Mouse (Mus musculus) heart, postnatal 0 days (tissue): ENCODE data around the gene Tmem30a. TPM values are rescaled to one million over a fixed set of nuclear protein-coding genes. Genes with fewer than 3 reads are reported as not detected.

Source experiments
- ATAC-seq: fragments of 200-750 bp; cut with Nextera tagmentation; 2 replicates; pipeline ENCODE4 v1.8.0; 2017; ENCODE audit warnings: low read depth, moderate number of reproducible peaks, moderate library complexity; ENCODE audit not compliant: insufficient read depth
- DNase-seq: peaks from one replicate; pipeline ENCODE4 v3.0.0-alpha.2; 2016; ENCODE audit warnings: low spot score
- H3K27ac ChIP-seq: fragments of 300-500 bp; sonication (generic); 2 replicates; pipeline ENCODE4 v1.5.1; 2014; ENCODE audit warnings: low read depth, mild to moderate bottlenecking
- H3K27me3 ChIP-seq: fragments of 300-500 bp; sonication (generic); 2 replicates; pipeline ENCODE4 v1.6.1; 2014; ENCODE audit warnings: low read length, mixed read lengths; ENCODE audit not compliant: control insufficient read depth, insufficient read depth
- H3K36me3 ChIP-seq: fragments of 300-500 bp; sonication (generic); replicated peaks from 2 replicates; pipeline ENCODE4 v1.6.1; 2014; ENCODE audit warnings: low read length, mixed read lengths; ENCODE audit not compliant: control insufficient read depth, insufficient read depth
- H3K4me1 ChIP-seq: fragments of 300-500 bp; sonication (generic); 2 replicates; pipeline ENCODE4 v1.6.1; 2014; ENCODE audit warnings: antibody characterized with exemption; ENCODE audit not compliant: control insufficient read depth, insufficient read depth
- H3K4me2 ChIP-seq: fragments of 300-500 bp; sonication (generic); 2 replicates; pipeline ENCODE4 v1.6.1; 2014; ENCODE audit warnings: low read depth, mild to moderate bottlenecking, low read length, moderate library complexity
- H3K4me3 ChIP-seq: fragments of 300-500 bp; sonication (generic); 2 replicates; pipeline ENCODE4 v1.5.1; 2014; ENCODE audit warnings: low read depth, low read length
- H3K9ac ChIP-seq: fragments of 300-500 bp; sonication (generic); replicated peaks from 2 replicates; pipeline ENCODE4 v1.6.1; 2014; ENCODE audit warnings: low read depth, low read length, mixed read lengths
- H3K9me3 ChIP-seq: fragments of 300-500 bp; sonication (generic); replicated peaks from 2 replicates; pipeline ENCODE4 v1.6.1; 2016; ENCODE audit warnings: low read length; ENCODE audit not compliant: control insufficient read depth
- CTCF ChIP-seq: IDR thresholded peaks from 2 replicates; pipeline ENCODE4 v1.5.1; 2016; ENCODE audit warnings: antibody characterized with exemption, control low read depth, low read depth
- EP300 ChIP-seq: IDR thresholded peaks from 2 replicates; pipeline ENCODE4 v1.6.1; 2016; ENCODE audit warnings: antibody characterized with exemption, low read depth
- WGBS: fragments of 180-500 bp; shearing (Covaris S2); extraction: QIAGEN DNeasy Blood & Tissue Kit; methylation state at CpG from one replicate; pipeline ENCODE4 v1.1.7; 2014; 5-methylcytosine and 5-hydroxymethylcytosine counted together
- polyA plus RNA-seq: library from polyadenylated mRNA; unstranded; fragments of >200 nt; fragmentation: Nextera tagmentation; extraction: Ambion mirVana; gene quantifications from 2 replicates; pipeline ENCODE4 v1.2.1, GENCODE M21; 2015
- total RNA-seq: library from RNA; depleted of rRNA; stranded (reverse); fragments of >200 nt; gene quantifications from 2 replicates; pipeline ENCODE4 v1.2.3, GENCODE M21; 2014; ENCODE audit warnings: low replicate concordance; rRNA removed

Tmem30a gene
- total and polyA plus RNA-seq, 2 experiments from 2014 or later = 61.7 to 71.5 TPM

DNA sequence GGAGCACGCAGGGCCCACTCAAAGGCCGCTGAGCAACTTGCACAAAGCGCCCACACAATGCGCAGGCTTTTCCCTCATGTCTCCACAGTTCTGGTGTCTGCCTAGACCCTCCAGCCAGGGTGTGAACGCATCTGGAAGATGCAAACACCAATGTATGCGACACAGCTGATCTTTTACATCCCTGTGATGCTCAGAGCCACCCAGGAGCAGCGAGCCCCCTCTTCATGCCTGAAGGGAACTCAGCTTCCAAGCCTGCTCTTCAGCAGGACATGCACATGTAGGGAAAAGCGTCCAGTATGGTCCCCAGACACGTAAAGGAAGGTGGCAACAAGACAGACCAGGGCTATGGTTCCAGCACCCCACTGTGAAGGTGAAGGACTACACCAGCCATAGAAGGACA, 73.2 kb downstream of the Tmem30a start:
- peaks cover 19% of the 10 kb centered on the region for H3K27me3 ChIP-seq
- 65% methylated on average over 9 of the region's 9 CpGs for WGBS
- H3K4me3 ChIP-seq = no peak overlapping the region
- ATAC-seq (no peak), DNase-seq (no peak)
- no peak for TF ChIP-seq CTCF
- TF ChIP-seq EP300 = no peak
- H3K9me3 ChIP-seq = no peaks in the 10 kb centered on the region
- peaks cover 10% of the 10 kb centered on the region for H3K4me1 ChIP-seq
- no peaks in the 10 kb centered on the region for H3K36me3 ChIP-seq
- H3K4me2 ChIP-seq = no peak overlapping the region
- H3K9ac ChIP-seq = no peak overlapping the region
- H3K27ac ChIP-seq = no peak overlapping the region

DNA sequence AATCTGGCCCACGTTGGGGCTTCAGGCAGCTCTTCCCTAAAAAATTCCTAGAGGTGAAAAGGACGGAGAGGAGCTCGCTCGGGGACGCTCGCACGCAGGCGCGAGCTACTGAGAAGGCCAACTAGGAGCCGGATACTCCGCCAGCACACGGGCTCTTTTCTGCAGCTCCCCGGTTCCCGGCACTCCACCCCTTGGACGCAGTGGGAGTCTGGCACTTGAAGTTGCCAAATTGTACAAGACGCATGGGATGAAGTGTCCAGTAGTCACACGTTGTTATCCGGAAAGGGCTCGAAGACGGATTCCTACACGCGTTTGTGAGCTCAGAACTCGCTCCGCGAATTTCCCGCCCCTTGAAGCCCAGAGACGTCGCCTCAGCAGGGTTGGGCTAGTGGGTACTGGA, 73.9 kb downstream of the Tmem30a start:
- peaks cover 19% of the 10 kb centered on the region for H3K27me3 ChIP-seq
- H3K9ac ChIP-seq = 0 out of 2 replicates have a peak overlapping the region, but pooled peaks have one; percentile 24
- no peaks in the 10 kb centered on the region for H3K36me3 ChIP-seq
- peak overlapping the region; percentile 58 for H3K4me3 ChIP-seq
- ATAC-seq = no peak
- no peaks in the 10 kb centered on the region for H3K9me3 ChIP-seq
- peak overlapping the region; percentile 86 for H3K4me2 ChIP-seq
- 3% methylated on average over 28 of the region's 28 CpGs for WGBS
- TF ChIP-seq CTCF = no peak
- TF ChIP-seq EP300 = no peak
- peaks cover 10% of the 10 kb centered on the region for H3K4me1 ChIP-seq
- no peak overlapping the region for H3K27ac ChIP-seq
- peak; percentile 38 for DNase-seq

Other genes with a start within 250 kb of the Tmem30a start
- gene Col12a1, start 74.7 kb downstream of the Tmem30a start, total RNA-seq = 27.7 and 36.7 TPM in 2 replicates
- gene Col12a1, start 74.7 kb downstream of the Tmem30a start, polyA plus RNA-seq = 5.5 and 6.5 TPM in 2 replicates
- 1,365 and 1,889 TPM in 2 replicates for gene Cox7a2, start 33.6 kb downstream of the Tmem30a start, total RNA-seq
- 2,951 and 3,142 TPM in 2 replicates for gene Cox7a2, start 33.6 kb downstream of the Tmem30a start, polyA plus RNA-seq
- 27.4 and 52.3 TPM in 2 replicates for gene Filip1, start 219.3 kb upstream of the Tmem30a start, total RNA-seq
- 31.6 and 39.0 TPM in 2 replicates for gene Filip1, start 219.3 kb upstream of the Tmem30a start, polyA plus RNA-seq